Mouse (Mus musculus) hindbrain, postnatal 0 days (tissue): ENCODE data around the gene Ncor1. TPM values are rescaled to one million over a fixed set of nuclear protein-coding genes. Genes with fewer than 3 reads are reported as not detected.
"Not testable (repeated sequence)": the region's sequence is repeated elsewhere in the genome, so short reads cannot be mapped to it uniquely, and the experiment has no call there.

Experiments used
- ATAC-seq: fragments of 200-750 bp; cut with Nextera tagmentation; 2 replicates; pipeline ENCODE4 v1.8.0; 2017; ENCODE audit warnings: mild to moderate bottlenecking, moderate TSS enrichment, moderate library complexity
- DNase-seq: peaks from one replicate; pipeline ENCODE4 v3.0.0-alpha.2; 2015; ENCODE audit warnings: low spot score
- H3K27ac ChIP-seq: fragments of 300-500 bp; sonication (generic); 2 replicates; pipeline ENCODE4 v1.5.1; 2014; ENCODE audit warnings: mild to moderate bottlenecking
- H3K27me3 ChIP-seq: fragments of 300-500 bp; sonication (generic); 2 replicates; pipeline ENCODE4 v1.6.1; 2014; ENCODE audit warnings: low read length, mixed read lengths; ENCODE audit not compliant: insufficient read depth
- H3K36me3 ChIP-seq: fragments of 300-500 bp; sonication (generic); 2 replicates; pipeline ENCODE4 v1.6.1; 2014; ENCODE audit warnings: low read length, mixed read lengths; ENCODE audit not compliant: insufficient read depth
- H3K4me1 ChIP-seq: fragments of 300-500 bp; sonication (generic); 2 replicates; pipeline ENCODE4 v1.6.1; 2014; ENCODE audit warnings: antibody characterized with exemption, low read length, mixed read lengths; ENCODE audit not compliant: insufficient read depth
- H3K4me2 ChIP-seq: fragments of 300-500 bp; sonication (generic); 2 replicates; pipeline ENCODE4 v1.6.1; 2014; ENCODE audit warnings: low read depth, mild to moderate bottlenecking, low read length, moderate library complexity, mixed read lengths
- H3K4me3 ChIP-seq: fragments of 300-500 bp; sonication (generic); 2 replicates; pipeline ENCODE4 v1.5.1; 2014; ENCODE audit warnings: low read length
- H3K9ac ChIP-seq: fragments of 300-500 bp; sonication (generic); replicated peaks from 2 replicates; pipeline ENCODE4 v1.6.1; 2014; ENCODE audit warnings: mild to moderate bottlenecking, low read length, moderate library complexity, mixed read lengths
- H3K9me3 ChIP-seq: fragments of 300-500 bp; sonication (generic); 2 replicates; pipeline ENCODE4 v1.6.1; 2016; ENCODE audit warnings: low read length, mixed read lengths
- CTCF ChIP-seq: IDR thresholded peaks from 2 replicates; pipeline ENCODE4 v1.5.1; 2016; ENCODE audit warnings: antibody characterized with exemption, control low read depth, low read depth
- WGBS: fragments of 180-500 bp; shearing (Covaris S2); extraction: QIAGEN DNeasy Blood & Tissue Kit; methylation state at CpG from one replicate; pipeline ENCODE4 v1.1.7; 2014; 5-methylcytosine and 5-hydroxymethylcytosine counted together
- polyA plus RNA-seq: library from polyadenylated mRNA; unstranded; fragments of >200 nt; fragmentation: Nextera tagmentation; extraction: Ambion mirVana; gene quantifications from 2 replicates; pipeline ENCODE4 v1.2.1, GENCODE M21; 2015
- total RNA-seq: library from RNA; depleted of rRNA; stranded (reverse); fragments of >200 nt; gene quantifications from 2 replicates; pipeline ENCODE4 v1.2.3, GENCODE M21; 2014

Gene Ncor1
- total and polyA plus RNA-seq, 2 experiments from 2014 or later, result 137 to 148 TPM

GRCm38 (mm10) chr11:62473516-62473915 is 15.2 kb upstream of the Ncor1 start:
- Histone ChIP-seq H3K9ac (no peak overlapping the region), H3K27ac (no peak overlapping the region), H3K4me2 (no peak overlapping the region), H3K4me3 (no peak overlapping the region), H3K9me3 (no peaks in the 10 kb centered on the region), H3K4me1 (no peaks in the 10 kb centered on the region), H3K27me3 (no peaks in the 10 kb centered on the region), H3K36me3 (no peaks in the 10 kb centered on the region)
- TF ChIP-seq CTCF, result no peak
- WGBS, result 94% methylated on average over 5 of the region's 5 CpGs
- ATAC-seq (no peak), DNase-seq (no peak)

GRCm38 (mm10) chr11:62470451-62470850 is 12.1 kb upstream of the Ncor1 start:
- no peak for ATAC-seq
- WGBS, result 97% methylated on average over 6 of the region's 6 CpGs
- no peak for TF ChIP-seq CTCF

GRCm38 (mm10) chr11:62467289-62467688 is 8.9 kb upstream of the Ncor1 start:
- H3K27me3 ChIP-seq, result not testable (repeated sequence)

More at GRCm38 (mm10) chr11:62470451-62470850, 12.1 kb upstream of the Ncor1 start:
- Histone ChIP-seq H3K9me3 (no peaks in the 10 kb centered on the region), H3K4me3 (no peak overlapping the region), H3K27ac (no peak overlapping the region), H3K27me3 (no peaks in the 10 kb centered on the region), H3K4me2 (no peak overlapping the region), H3K4me1 (no peaks in the 10 kb centered on the region), H3K36me3 (no peaks in the 10 kb centered on the region), H3K9ac (no peak overlapping the region)
- no peak for DNase-seq

GRCm38 (mm10) chr11:62466546-62466945 is 8.2 kb upstream of the Ncor1 start:
- TF ChIP-seq CTCF, result no peak
- H3K27me3 ChIP-seq, result no peaks in the 10 kb centered on the region

More at GRCm38 (mm10) chr11:62467289-62467688, 8.9 kb upstream of the Ncor1 start:
- H3K9ac ChIP-seq, H3K9me3 ChIP-seq, H3K36me3 ChIP-seq, H3K4me1 ChIP-seq, H3K4me3 ChIP-seq, ATAC-seq, H3K27ac ChIP-seq, DNase-seq, H3K4me2 ChIP-seq: not testable (repeated sequence)

GRCm38 (mm10) chr11:62465849-62466248 is 7.5 kb upstream of the Ncor1 start:
- Histone ChIP-seq H3K9ac (no peak overlapping the region), H3K36me3 (no peaks in the 10 kb centered on the region), H3K4me3 (no peak overlapping the region), H3K27ac (no peak overlapping the region), H3K4me2 (no peak overlapping the region), H3K4me1 (no peaks in the 10 kb centered on the region), H3K9me3 (no peaks in the 10 kb centered on the region), H3K27me3 (no peaks in the 10 kb centered on the region)
- no peak for TF ChIP-seq CTCF
- WGBS, result 96% methylated on average over 3 of the region's 3 CpGs
- ATAC-seq (no peak), DNase-seq (no peak)

More at GRCm38 (mm10) chr11:62466546-62466945, 8.2 kb upstream of the Ncor1 start:
- Histone ChIP-seq H3K36me3 (no peaks in the 10 kb centered on the region), H3K4me1 (no peaks in the 10 kb centered on the region), H3K4me3 (no peak overlapping the region), H3K27ac (no peak overlapping the region), H3K9me3 (no peaks in the 10 kb centered on the region), H3K4me2 (no peak overlapping the region), H3K9ac (no peak overlapping the region)
- DNase-seq (no peak), ATAC-seq (no peak)
- 86% methylated on average over 3 of the region's 3 CpGs for WGBS

GRCm38 (mm10) chr11:62464696-62465095 is 6.4 kb upstream of the Ncor1 start:
- no peaks in the 10 kb centered on the region for H3K27me3 ChIP-seq
- no peak for TF ChIP-seq CTCF
- no peak overlapping the region for H3K27ac ChIP-seq
- DNase-seq, result no peak
- H3K4me2 ChIP-seq, result no peak overlapping the region
- WGBS, result 95% methylated on average over 3 of the region's 3 CpGs
- no peaks in the 10 kb centered on the region for H3K36me3 ChIP-seq
- H3K9ac ChIP-seq, result no peak overlapping the region
- H3K4me3 ChIP-seq, result no peak overlapping the region
- H3K4me1 ChIP-seq, result no peaks in the 10 kb centered on the region
- no peaks in the 10 kb centered on the region for H3K9me3 ChIP-seq
- ATAC-seq, result no peak

GRCm38 (mm10) chr11:62463225-62463915 is 5.0 kb upstream of the Ncor1 start:
- no peak for ATAC-seq
- WGBS, result 60% methylated on average over 2 of the region's 2 CpGs
- Histone ChIP-seq H3K27me3 (no peaks in the 10 kb centered on the region), H3K27ac (no peak overlapping the region), H3K9me3 (no peaks in the 10 kb centered on the region), H3K4me2 (no peak overlapping the region), H3K36me3 (no peaks in the 10 kb centered on the region), H3K4me1 (no peaks in the 10 kb centered on the region; the same call in 1 of the 2 replicates), H3K9ac (no peak overlapping the region), H3K4me3 (no peak overlapping the region)
- DNase-seq, result peak; percentile 3
- TF ChIP-seq CTCF, result no peak

- ATAC-seq, result not testable (repeated sequence)
Measured at GRCm38 (mm10) chr11:62462529-62462928, 4.2 kb upstream of the Ncor1 start.

More at GRCm38 (mm10) chr11:62462529-62462928, 4.2 kb upstream of the Ncor1 start:
- H3K27ac ChIP-seq, H3K4me1 ChIP-seq, H3K27me3 ChIP-seq, H3K4me3 ChIP-seq, H3K36me3 ChIP-seq, H3K9me3 ChIP-seq, H3K4me2 ChIP-seq, H3K9ac ChIP-seq, DNase-seq: not testable (repeated sequence)
- WGBS, result 97% methylated on average over 1 of the region's 1 CpGs
